Mouse (Mus musculus) intestine, embryonic 16.5 days (tissue): ENCODE results near the gene Zfp512b. TPM values are rescaled to one million over a fixed set of nuclear protein-coding genes. Genes with fewer than 3 reads are reported as not detected.
A peak's percentile ranks its signal among the peaks of the same experiment; 100 is the strongest.

ENCODE experiments used
- ATAC-seq: fragments of 200-750 bp; cut with Nextera tagmentation; 2 replicates; pipeline ENCODE4 v1.8.0; 2017; ENCODE audit warnings: moderate TSS enrichment, moderate library complexity
- H3K27ac ChIP-seq: fragments of 300-500 bp; sonication (generic); 2 replicates; pipeline ENCODE4 v1.5.1; 2014; ENCODE audit warnings: mild to moderate bottlenecking, low read length
- H3K27me3 ChIP-seq: fragments of 300-500 bp; sonication (generic); replicated peaks from 2 replicates; pipeline ENCODE4 v1.6.1; 2014; ENCODE audit warnings: low read length, control low read depth, mixed read lengths; ENCODE audit not compliant: control insufficient read depth, insufficient read depth
- H3K36me3 ChIP-seq: fragments of 300-500 bp; sonication (generic); 2 replicates; pipeline ENCODE4 v1.6.1; 2014; ENCODE audit warnings: low read length, control low read depth; ENCODE audit not compliant: control insufficient read depth, insufficient read depth
- H3K4me1 ChIP-seq: fragments of 300-500 bp; sonication (generic); 2 replicates; pipeline ENCODE4 v1.6.1; 2014; ENCODE audit warnings: low read length, control low read depth, mixed read lengths; ENCODE audit not compliant: control insufficient read depth, insufficient read depth
- H3K4me2 ChIP-seq: fragments of 300-500 bp; sonication (generic); 2 replicates; pipeline ENCODE4 v1.6.1; 2014; ENCODE audit warnings: low read depth, low read length, control low read depth
- H3K4me3 ChIP-seq: fragments of 300-500 bp; sonication (generic); 2 replicates; pipeline ENCODE4 v1.5.1; 2014; ENCODE audit warnings: mild to moderate bottlenecking, low read length
- H3K9ac ChIP-seq: fragments of 300-500 bp; sonication (generic); 2 replicates; pipeline ENCODE4 v1.6.1; 2014; ENCODE audit warnings: low read depth, low read length
- H3K9me3 ChIP-seq: fragments of 300-500 bp; sonication (generic); 2 replicates; pipeline ENCODE4 v1.6.1; 2016; ENCODE audit warnings: low read length, control low read depth; ENCODE audit not compliant: control insufficient read depth
- WGBS: fragments of 180-500 bp; shearing (Covaris S2); extraction: QIAGEN DNeasy Blood & Tissue Kit; methylation state at CpG from one replicate; pipeline ENCODE4 v1.1.7; 2014; 5-methylcytosine and 5-hydroxymethylcytosine counted together
- polyA plus RNA-seq: library from polyadenylated mRNA; unstranded; fragments of >200 nt; fragmentation: Nextera tagmentation; extraction: Ambion mirVana; gene quantifications from 2 replicates; pipeline ENCODE4 v1.2.1, GENCODE M21; 2015

Gene Zfp512b
- polyA plus RNA-seq, 1 experiment from 2014 or later: 20.5 TPM

- H3K4me2 ChIP-seq: peak overlapping the region; percentile 84
- peak overlapping the region; percentile 87 for H3K27ac ChIP-seq
- ATAC-seq: peak; percentile 16
- H3K9ac ChIP-seq: peak overlapping the region; percentile 94
- peaks cover 12% of the 10 kb centered on the region; the same call in 1 of the 2 replicates for H3K36me3 ChIP-seq
- H3K4me1 ChIP-seq: peaks cover 12% of the 10 kb centered on the region
- no peaks in the 10 kb centered on the region for H3K9me3 ChIP-seq
- WGBS: 9% methylated on average over 6 of the region's 6 CpGs
- no peaks in the 10 kb centered on the region for H3K27me3 ChIP-seq
- peak overlapping the region; percentile 93 for H3K4me3 ChIP-seq
These were observed 429 bp upstream of the Zfp512b start for GRCm38 (mm10) chr2:181593042-181593421.

GRCm38 (mm10) chr2:181591528-181592085, 996 bp downstream of the Zfp512b start, which contains the start of gene Prpf6:
Prpf6 (plus strand) TSS chr2:181591868.
- H3K4me3 ChIP-seq: peak within 1 kb of the TSS; percentile 93
- H3K4me1 ChIP-seq: peaks cover 8% of the 10 kb centered on the region
- 12% methylated on average over 5 of the region's 5 CpGs for WGBS
- H3K9ac ChIP-seq: peak within 1 kb of the TSS; percentile 94
- H3K36me3 ChIP-seq: peaks cover 14% of the 10 kb centered on the region; the same call in 1 of the 2 replicates
- H3K9me3 ChIP-seq: no peaks in the 10 kb centered on the region
- H3K27me3 ChIP-seq: no peaks in the 10 kb centered on the region
- H3K27ac ChIP-seq: peak within 1 kb of the TSS; percentile 87
- ATAC-seq: peak; percentile 52
- peak within 1 kb of the TSS; percentile 84 for H3K4me2 ChIP-seq

- H3K9ac ChIP-seq: no peak overlapping the region
- H3K27me3 ChIP-seq: no peaks in the 10 kb centered on the region
- no peak overlapping the region for H3K4me3 ChIP-seq
- no peak for ATAC-seq
- peaks cover 8% of the 10 kb centered on the region for H3K4me1 ChIP-seq
- H3K4me2 ChIP-seq: no peak overlapping the region
- peaks cover 20% of the 10 kb centered on the region; the same call in 1 of the 2 replicates for H3K36me3 ChIP-seq
- no peak overlapping the region for H3K27ac ChIP-seq
- no peaks in the 10 kb centered on the region for H3K9me3 ChIP-seq
- WGBS: 91% methylated on average over 5 of the region's 5 CpGs
These were observed 2.1 kb downstream of the Zfp512b start for GRCm38 (mm10) chr2:181590471-181590870.

- H3K4me3 ChIP-seq: no peak overlapping the region
- no peaks in the 10 kb centered on the region for H3K9me3 ChIP-seq
- H3K27me3 ChIP-seq: no peaks in the 10 kb centered on the region
- WGBS: 95% methylated on average over 9 of the region's 9 CpGs
- peaks cover 8% of the 10 kb centered on the region for H3K4me1 ChIP-seq
- no peak overlapping the region for H3K9ac ChIP-seq
- no peak overlapping the region for H3K4me2 ChIP-seq
- H3K36me3 ChIP-seq: peaks cover 20% of the 10 kb centered on the region; the same call in 1 of the 2 replicates
- ATAC-seq: no peak
- H3K27ac ChIP-seq: no peak overlapping the region
These were observed 2.9 kb downstream of the Zfp512b start for GRCm38 (mm10) chr2:181589732-181590105.

GRCm38 (mm10) chr2:181589011-181589731, 3.4 kb downstream of the Zfp512b start:
- Histone ChIP-seq H3K27me3 (no peaks in the 10 kb centered on the region), H3K9ac (no peak overlapping the region), H3K9me3 (no peaks in the 10 kb centered on the region), H3K4me1 (peaks cover 8% of the 10 kb centered on the region), H3K36me3 (peaks cover 20% of the 10 kb centered on the region; the same call in 1 of the 2 replicates), H3K27ac (no peak overlapping the region), H3K4me2 (no peak overlapping the region), H3K4me3 (no peak overlapping the region)
- no peak for ATAC-seq
- 91% methylated on average over 10 of the region's 10 CpGs for WGBS

GRCm38 (mm10) chr2:181588229-181588780, 4.3 kb downstream of the Zfp512b start:
- ATAC-seq: no peak
- 89% methylated on average over 11 of the region's 11 CpGs for WGBS
- no peaks in the 10 kb centered on the region for H3K27me3 ChIP-seq
- peaks cover 20% of the 10 kb centered on the region; the same call in 1 of the 2 replicates for H3K36me3 ChIP-seq
- peaks cover 8% of the 10 kb centered on the region for H3K4me1 ChIP-seq
- no peak overlapping the region for H3K4me3 ChIP-seq
- H3K27ac ChIP-seq: no peak overlapping the region
- no peak overlapping the region for H3K4me2 ChIP-seq
- H3K9me3 ChIP-seq: no peaks in the 10 kb centered on the region
- no peak overlapping the region for H3K9ac ChIP-seq

GRCm38 (mm10) chr2:181587796-181588195, 4.8 kb downstream of the Zfp512b start:
- WGBS: 79% methylated on average over 6 of the region's 6 CpGs
- no peak overlapping the region for H3K9ac ChIP-seq
- no peaks in the 10 kb centered on the region for H3K9me3 ChIP-seq
- H3K4me3 ChIP-seq: no peak overlapping the region
- no peak overlapping the region for H3K27ac ChIP-seq
- no peak overlapping the region for H3K4me2 ChIP-seq
- peaks cover 20% of the 10 kb centered on the region; the same call in 1 of the 2 replicates for H3K36me3 ChIP-seq
- ATAC-seq: no peak
- peaks cover 8% of the 10 kb centered on the region for H3K4me1 ChIP-seq
- H3K27me3 ChIP-seq: no peaks in the 10 kb centered on the region

- no peak overlapping the region for H3K4me3 ChIP-seq
- no peak for ATAC-seq
- peaks cover under 1% of the 10 kb centered on the region for H3K4me1 ChIP-seq
- no peaks in the 10 kb centered on the region for H3K9me3 ChIP-seq
- peaks cover 20% of the 10 kb centered on the region; the same call in 1 of the 2 replicates for H3K36me3 ChIP-seq
- H3K4me2 ChIP-seq: no peak overlapping the region
- H3K27me3 ChIP-seq: no peaks in the 10 kb centered on the region
- no peak overlapping the region for H3K27ac ChIP-seq
- H3K9ac ChIP-seq: no peak overlapping the region
- 93% methylated on average over 3 of the region's 3 CpGs for WGBS
These were observed 6.5 kb downstream of the Zfp512b start for GRCm38 (mm10) chr2:181586124-181586523.

GRCm38 (mm10) chr2:181585506-181585905, 7.1 kb downstream of the Zfp512b start:
- peaks cover 4% of the 10 kb centered on the region; the same call in 1 of the 2 replicates for H3K4me1 ChIP-seq
- no peak overlapping the region for H3K4me3 ChIP-seq
- H3K27ac ChIP-seq: no peak overlapping the region
- no peak for ATAC-seq
- WGBS: 93% methylated on average over 5 of the region's 5 CpGs
- no peaks in the 10 kb centered on the region for H3K9me3 ChIP-seq
- peaks cover 20% of the 10 kb centered on the region; the same call in 1 of the 2 replicates for H3K36me3 ChIP-seq
- no peak overlapping the region for H3K4me2 ChIP-seq
- no peaks in the 10 kb centered on the region for H3K27me3 ChIP-seq
- H3K9ac ChIP-seq: no peak overlapping the region
